Mouse (Mus musculus) central nervous system, embryonic 18 days (tissue): ENCODE data around the gene Ngdn. TPM values are rescaled to one million over a fixed set of nuclear protein-coding genes. Genes with fewer than 3 reads are reported as not detected.

Experiments
- polyA plus RNA-seq: library from polyadenylated mRNA; depleted of rRNA; stranded (reverse); fragments of >200 nt; gene quantifications from 2 replicates; pipeline ENCODE4 v1.2.3, GENCODE M21; 2012; rRNA removed

Gene Ngdn
- 45.2 and 47.4 TPM in 2 replicates for polyA plus RNA-seq

DNA sequence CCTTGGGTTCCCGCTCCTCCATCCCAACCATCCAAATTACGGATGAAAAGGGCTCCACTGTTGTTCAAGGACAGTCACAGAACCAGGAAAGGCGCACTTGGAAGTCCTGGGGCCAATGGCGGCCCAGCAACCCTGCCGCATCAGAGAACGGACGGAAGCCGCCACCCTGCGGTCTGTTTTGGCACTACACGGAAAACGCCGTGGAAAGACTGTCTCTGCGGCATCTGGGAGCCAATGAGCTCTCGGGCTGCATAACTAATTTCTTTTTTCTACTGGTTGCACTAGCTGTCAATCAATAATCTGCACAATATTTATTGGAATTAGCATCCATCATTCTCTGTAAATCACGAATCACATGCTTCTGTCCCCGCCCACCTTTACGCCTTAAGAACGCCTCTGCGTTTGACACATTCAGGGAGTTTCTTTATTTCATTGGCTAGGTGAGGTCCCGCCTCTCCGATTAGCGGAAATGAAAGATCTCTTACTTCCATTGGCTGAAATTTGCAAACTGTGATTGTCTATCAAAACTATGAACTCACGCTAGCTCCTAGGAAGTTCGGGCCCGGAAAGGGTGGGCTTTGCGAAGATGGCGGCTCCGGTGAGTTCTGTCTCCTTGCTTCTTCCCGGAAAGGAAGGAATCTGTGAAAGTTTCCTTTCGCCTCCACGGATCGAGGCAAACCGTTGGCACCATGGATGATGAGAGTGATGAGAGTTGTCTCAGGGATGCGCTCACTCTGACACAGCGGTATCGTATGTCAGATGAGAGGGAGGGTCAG, at the start of gene Ngdn:
Gene Ngdn (plus strand): TSS at position 464 of the 776 bp plus-strand sequence.

DNA sequence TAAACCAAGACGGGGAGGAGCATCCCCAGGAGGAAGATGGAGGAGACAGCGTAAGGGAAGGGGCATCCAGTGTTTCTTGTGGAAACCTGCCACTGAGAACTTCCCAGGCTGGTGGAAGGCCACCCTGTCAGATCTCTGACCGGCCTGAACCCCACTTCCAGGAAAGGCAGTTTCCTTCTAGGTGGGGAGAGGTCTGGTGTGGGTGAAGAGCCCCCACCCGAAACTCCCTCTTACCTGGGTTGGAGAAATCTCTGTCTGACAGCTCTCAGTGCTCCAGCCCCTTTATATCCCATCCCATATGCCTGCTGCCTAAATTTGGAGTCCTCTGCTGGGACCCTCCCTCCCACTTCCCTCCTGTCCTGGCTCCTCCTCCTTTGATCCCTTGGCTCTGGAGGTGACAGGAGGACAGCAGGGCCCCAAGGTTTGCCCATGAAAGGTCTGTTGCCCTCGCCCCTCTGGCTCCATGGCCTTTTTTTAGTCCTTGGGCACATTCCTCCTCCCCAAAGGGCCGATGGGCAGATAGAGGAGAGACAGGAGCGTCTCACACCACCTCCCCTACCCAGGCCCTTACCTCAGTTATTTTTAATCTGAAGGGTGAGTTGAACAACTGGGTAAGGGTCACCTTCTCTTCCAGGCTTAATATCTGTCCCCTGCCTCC, 48.8 kb upstream of the Ngdn start, which contains the start of gene Myh6:
Gene Myh6 (minus strand): TSS at position 608 of the 658 bp plus-strand sequence.

DNA sequence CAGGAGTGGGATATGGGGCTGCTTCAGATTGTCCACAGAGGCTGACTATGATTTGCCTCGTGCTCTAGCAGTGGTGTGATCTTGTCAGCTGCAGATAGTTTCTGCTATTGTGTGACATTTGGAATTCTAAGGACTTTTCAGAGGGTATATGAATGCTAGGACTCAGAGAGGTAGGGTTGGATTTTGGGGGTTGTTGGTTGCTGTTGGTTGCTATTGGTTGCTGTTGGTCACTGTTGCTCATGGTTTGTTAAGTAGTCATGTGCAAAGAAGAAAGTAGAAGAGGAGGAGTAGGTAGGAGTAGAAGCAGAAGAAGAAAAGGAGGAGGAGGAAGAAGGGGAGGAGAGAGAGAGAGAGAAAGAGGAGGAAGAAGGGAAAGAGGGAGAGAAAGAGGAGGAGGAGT, 38.6 kb upstream of the Ngdn start, which contains the start of gene Gm17428:
Gene Gm17428 (plus strand): TSS at position 301 of the 400 bp plus-strand sequence.

DNA sequence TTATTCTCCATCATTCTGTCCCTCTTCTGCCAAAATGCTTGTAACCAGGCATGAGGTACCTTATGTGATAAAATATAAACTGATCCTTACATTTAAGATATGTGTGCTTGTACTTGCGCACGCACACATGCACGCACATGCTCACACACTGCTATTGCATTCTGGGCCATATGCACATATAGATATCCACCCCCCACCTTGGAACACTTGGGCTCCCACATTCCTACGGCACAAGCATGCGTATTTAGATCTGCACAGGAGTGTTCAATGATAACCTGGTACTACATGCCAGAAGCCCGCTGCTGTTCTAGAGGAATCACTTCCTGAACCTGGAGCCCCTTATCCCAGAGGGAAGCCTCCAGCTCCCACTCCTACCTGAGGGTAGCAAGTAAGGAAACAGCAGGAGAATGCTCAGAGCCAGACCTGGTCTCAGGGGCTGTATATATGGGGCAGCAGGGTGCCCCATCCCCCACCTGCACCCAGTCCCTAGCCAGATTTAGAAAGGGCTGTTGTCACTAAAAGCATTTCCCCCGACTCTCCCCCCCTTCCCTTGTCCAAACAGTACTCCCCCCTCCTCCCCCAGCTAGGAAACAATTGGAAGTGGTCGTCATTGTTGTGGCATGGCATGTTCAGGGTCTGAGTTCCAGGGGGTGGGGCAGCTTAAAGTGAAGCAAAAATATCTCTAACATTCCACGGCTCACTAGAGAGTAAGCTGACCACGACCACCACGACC, 21.0 kb upstream of the Ngdn start, which contains the start of gene Myh7:
Gene Myh7 (minus strand): TSS at position 491 of the 733 bp plus-strand sequence.

Other genes starting within 250 kb of the Ngdn start
- 14.4 and 15.7 TPM in 2 replicates for gene Slc7a8, start 233.5 kb upstream of the Ngdn start, polyA plus RNA-seq
- 0.08 TPM in 1 of 2 replicates, not detected in the other for gene Rnf212b, start 201.3 kb upstream of the Ngdn start, polyA plus RNA-seq
- gene Homez, start 144.5 kb upstream of the Ngdn start, polyA plus RNA-seq, result 6.2 and 8.5 TPM in 2 replicates
- 25.1 and 26.0 TPM in 2 replicates for gene Ppp1r3e, start 137.9 kb upstream of the Ngdn start, polyA plus RNA-seq
- 44.3 and 49.5 TPM in 2 replicates for gene Bcl2l2, start 132.1 kb upstream of the Ngdn start, polyA plus RNA-seq
- 0.26 and 0.39 TPM in 2 replicates for gene Gm20521, start 132.0 kb upstream of the Ngdn start, polyA plus RNA-seq
- 602 and 626 TPM in 2 replicates for gene Pabpn1, start 123.0 kb upstream of the Ngdn start, polyA plus RNA-seq
- 621 and 624 TPM in 2 replicates for gene Slc22a17, start 102.3 kb upstream of the Ngdn start, polyA plus RNA-seq
- 18.4 and 20.5 TPM in 2 replicates for gene Efs, start 89.3 kb upstream of the Ngdn start, polyA plus RNA-seq
- gene Il25, start 82.8 kb upstream of the Ngdn start, polyA plus RNA-seq, result 0.17 and 0.33 TPM in 2 replicates
- gene Cmtm5, start 79.2 kb upstream of the Ngdn start, polyA plus RNA-seq, result 13.8 and 16.4 TPM in 2 replicates
- gene Myh6, start 48.5 kb upstream of the Ngdn start, polyA plus RNA-seq, result 0.12 and 0.34 TPM in 2 replicates
- not detected in 2 replicates for gene Gm17428, start 38.5 kb upstream of the Ngdn start, polyA plus RNA-seq
- 9.7 and 15.0 TPM in 2 replicates for gene Myh7, start 20.8 kb upstream of the Ngdn start, polyA plus RNA-seq
- 8.5 and 9.9 TPM in 2 replicates for gene Zfhx2, start 76.9 kb downstream of the Ngdn start, polyA plus RNA-seq
- gene Thtpa, start 79.3 kb downstream of the Ngdn start, polyA plus RNA-seq, result 18.8 and 20.8 TPM in 2 replicates
- gene Ap1g2, start 91.1 kb downstream of the Ngdn start, polyA plus RNA-seq, result 20.4 and 21.0 TPM in 2 replicates
- gene Jph4, start 101.5 kb downstream of the Ngdn start, polyA plus RNA-seq, result 221 and 240 TPM in 2 replicates
- gene Dhrs2, start 206.6 kb downstream of the Ngdn start, polyA plus RNA-seq, result 0.25 and 0.83 TPM in 2 replicates